Mouse (Mus musculus) cerebellum, adult 11-12 months (tissue): Measurements from ENCODE around the gene Rtkn.

Experiments
- DNase-seq: peaks from one replicate; pipeline ENCODE4 v3.0.0; 2022

Gene Rtkn

DNA sequence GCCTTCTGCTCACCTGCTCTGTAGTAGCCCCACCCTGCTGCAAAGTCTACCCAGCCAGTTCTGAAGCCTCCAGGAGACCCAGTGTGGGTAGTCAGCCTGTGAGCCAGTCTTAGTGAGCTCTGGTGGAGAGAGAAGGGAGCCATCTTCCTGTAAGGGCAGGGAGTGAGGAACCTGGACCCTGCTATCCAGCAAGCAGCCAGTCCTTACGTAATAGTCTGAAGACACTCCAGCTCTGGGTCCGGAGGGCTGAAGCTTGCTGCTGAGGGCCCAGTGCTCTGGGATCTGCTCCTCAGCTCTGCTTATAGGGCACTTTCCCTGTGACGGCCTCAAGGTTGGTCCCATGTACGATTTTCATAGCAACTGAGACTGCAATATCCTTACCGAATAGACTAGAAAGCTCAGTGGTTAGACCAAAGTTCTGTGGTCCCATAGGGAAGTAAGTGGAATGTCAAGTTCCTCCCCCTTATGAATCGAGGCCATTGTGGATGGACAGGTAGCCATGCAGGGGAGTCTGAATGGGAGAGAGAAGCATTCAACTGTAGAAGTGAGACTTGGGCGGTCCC, at the start of gene Rtkn:
Rtkn (plus strand) TSS at position 513 of the 563 bp plus-strand sequence.
- no peak for DNase-seq

DNA sequence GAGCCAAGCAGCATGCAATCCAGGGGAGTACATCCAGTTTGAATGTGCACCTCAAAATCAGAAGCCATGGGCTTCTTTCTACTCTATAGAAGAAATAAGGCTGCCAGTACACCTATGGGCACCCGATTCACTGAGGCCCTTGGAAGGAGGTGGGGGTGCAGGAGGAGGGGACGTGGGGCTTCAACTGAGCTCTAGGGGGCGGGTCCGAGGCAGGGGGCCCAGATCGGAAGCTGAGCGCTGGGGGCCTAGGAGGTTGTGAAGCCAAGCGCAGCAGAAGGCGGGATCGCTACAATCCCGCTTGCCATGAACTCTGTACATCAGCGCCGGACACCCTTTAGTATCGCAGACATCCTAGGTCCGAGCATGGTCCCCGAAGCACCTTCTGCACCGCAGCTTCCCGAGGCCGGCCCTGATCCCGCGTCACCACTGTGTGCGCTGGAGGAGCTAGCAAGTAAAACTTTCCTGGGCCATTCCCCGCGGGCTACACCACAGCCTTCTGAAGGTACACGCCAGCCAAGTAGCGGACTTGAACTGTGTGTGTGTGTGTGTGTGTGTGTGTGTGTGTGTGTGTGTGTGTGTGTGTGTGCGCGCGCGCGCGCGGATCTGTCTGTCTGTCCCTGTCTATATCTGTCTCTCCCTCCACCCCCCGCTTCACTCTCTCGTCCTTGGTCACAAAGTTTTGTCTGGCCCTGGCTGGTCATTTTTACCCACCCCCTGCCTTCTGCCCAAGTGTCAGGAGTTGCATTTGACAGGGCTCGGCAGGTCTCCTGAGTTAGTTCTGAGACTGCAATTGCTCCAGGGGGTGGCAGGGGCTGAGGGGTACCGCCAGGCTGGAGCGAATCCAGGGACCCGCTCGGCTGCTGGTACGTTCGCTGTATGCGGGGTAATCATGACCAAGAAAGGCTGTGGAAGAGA, 48.9 kb upstream of the Rtkn start, which contains the start of gene Lbx2:
Lbx2 (plus strand) TSS at position 247 of the 915 bp plus-strand sequence.
- no peak for DNase-seq

DNA sequence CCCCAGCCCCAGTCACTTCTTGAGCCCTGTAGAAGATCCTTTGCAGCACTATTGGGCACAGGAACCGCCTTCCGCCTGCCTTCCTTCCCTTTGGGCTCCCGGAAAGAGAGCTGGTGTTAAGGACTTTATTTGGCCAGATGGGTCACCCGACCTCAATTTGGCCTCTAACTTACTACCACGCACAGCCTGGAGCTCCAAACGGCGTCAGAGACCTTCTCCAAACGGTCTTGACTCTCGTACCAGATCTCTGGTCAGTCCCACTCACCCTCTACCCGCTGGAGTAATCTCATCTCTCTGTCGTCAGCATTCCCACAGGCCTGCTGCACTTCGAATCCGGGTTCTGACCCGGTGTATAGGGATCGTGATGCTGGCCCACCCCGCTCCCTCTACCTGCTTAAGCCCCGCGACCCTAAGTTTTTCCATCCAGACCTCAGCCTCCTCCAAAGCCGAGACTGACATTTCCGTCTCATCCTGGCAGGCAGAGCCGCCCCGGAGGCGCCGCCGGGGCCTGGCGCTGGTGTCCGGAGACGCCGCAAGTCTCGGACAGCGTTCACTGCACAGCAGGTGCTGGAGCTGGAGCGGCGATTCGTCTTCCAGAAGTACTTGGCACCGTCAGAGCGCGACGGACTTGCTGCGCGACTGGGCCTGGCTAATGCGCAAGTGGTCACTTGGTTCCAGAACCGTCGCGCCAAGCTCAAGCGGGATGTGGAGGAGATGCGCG, 47.9 kb upstream of the Rtkn start:
- DNase-seq: no peak

DNA sequence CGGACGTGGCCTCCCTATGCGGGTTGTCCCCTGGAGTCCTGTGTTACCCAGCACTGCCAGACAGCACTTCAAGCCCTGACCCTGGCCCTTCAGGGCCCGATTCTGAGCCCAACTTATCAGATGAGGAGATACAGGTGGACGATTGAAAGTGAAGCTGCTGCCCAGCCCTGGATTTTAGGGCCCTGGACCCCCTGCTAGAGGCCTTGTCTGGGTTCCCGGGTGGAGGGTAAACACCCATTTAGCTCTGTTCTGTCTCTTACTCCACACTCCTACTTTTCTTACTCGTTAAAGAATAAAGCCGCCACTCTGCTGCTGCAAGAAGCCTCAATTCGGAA, 47.4 kb upstream of the Rtkn start:
- no peak for DNase-seq

DNA sequence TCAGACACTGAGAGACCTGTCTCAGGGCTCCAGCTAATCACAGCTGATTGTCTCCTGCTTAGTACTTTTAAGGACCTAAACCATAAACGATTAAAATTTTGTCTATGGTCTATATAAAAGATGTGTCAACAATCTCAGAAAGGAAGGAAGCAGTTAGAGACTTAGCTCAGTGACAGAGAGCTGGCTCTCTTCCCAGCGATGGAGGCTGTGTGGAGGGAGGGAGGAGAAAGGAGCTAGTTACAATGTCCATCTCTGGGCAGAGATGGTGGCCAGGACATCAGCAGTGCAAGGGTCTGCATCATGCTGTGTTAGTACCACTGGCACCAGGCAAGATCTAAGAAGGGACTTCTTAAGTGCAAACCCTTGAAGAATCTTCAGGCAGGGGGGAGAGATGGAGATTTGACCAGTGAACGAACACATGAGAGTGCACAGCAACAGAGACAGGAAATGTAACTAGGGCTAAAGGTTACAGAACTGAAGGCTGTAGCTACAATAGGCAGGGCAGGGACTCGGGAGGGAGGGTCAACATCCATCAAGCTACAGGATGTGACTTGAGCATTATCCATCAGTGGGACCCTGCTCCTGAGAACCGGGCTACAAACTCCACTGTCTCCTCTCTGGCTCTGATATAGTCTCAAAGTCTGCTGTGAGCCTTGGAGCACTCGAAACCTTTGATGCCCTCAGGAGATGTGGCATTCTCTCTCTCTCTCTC, 42.7 kb upstream of the Rtkn start:
- DNase-seq: no peak

DNA sequence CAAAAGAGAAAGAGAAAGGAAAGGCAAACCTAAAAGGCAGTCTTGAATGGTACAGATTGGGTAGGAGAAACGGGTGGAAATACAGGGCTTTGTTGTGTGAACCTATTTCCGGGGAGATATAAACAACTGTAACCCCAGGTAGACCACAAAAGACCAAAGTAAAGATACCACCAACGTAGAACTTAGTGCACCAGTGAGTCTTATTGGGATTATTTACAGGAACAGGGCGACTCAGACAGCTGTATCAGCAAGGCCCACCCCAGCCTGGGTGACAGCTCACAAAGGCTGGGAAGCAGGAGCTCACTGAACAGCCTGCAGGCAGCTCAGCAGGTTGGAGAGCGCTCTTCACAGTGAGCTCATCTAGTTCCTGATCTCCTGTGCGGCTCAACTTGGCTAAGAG, 39.3 kb upstream of the Rtkn start:
- DNase-seq: no peak

DNA sequence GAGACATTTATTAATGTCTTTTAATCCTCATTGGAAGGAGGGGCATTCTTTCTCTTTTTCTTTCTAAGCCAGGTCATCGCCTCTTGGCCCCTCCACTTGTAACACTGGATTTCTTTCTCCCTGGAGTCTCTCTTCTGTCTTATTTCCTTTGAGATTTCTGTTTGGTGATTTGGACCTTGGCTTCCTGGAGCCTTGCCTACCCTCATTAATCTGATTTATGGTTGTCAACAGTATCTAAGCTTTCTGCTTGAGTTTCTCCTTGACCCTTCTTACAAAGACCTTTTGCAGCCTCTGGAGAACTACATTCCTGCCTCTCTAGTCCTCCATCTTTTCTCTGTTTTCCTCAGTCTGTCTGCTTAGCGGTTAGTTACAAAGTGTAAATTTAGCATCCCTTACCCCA, 36.9 kb upstream of the Rtkn start:
- DNase-seq: no peak

DNA sequence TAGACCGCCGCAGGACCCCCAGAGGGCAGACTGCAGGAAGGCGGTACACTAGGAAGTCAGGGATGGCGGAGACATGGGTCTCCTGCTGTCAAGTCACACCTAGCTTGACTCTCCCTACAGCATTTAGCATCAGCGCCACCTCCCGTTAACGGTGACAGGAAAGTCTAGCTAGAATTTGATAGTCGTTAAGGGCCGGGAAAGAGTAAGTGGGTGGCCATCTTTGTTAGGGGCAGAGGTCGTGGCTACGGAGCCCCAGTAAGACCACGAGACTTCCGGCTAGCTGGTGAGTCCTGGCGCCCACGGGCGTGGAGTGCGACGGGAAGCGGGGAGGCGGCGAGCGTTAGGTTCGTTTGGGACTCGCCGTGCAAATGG, 34.0 kb upstream of the Rtkn start, which contains the start of the genes Ccdc142 and Gm42688:
Ccdc142 (plus strand) TSS at position 286 of the 372 bp plus-strand sequence.
Gm42688 (plus strand) TSS at position 302 of the 372 bp plus-strand sequence.
- DNase-seq: peak; percentile 92

DNA sequence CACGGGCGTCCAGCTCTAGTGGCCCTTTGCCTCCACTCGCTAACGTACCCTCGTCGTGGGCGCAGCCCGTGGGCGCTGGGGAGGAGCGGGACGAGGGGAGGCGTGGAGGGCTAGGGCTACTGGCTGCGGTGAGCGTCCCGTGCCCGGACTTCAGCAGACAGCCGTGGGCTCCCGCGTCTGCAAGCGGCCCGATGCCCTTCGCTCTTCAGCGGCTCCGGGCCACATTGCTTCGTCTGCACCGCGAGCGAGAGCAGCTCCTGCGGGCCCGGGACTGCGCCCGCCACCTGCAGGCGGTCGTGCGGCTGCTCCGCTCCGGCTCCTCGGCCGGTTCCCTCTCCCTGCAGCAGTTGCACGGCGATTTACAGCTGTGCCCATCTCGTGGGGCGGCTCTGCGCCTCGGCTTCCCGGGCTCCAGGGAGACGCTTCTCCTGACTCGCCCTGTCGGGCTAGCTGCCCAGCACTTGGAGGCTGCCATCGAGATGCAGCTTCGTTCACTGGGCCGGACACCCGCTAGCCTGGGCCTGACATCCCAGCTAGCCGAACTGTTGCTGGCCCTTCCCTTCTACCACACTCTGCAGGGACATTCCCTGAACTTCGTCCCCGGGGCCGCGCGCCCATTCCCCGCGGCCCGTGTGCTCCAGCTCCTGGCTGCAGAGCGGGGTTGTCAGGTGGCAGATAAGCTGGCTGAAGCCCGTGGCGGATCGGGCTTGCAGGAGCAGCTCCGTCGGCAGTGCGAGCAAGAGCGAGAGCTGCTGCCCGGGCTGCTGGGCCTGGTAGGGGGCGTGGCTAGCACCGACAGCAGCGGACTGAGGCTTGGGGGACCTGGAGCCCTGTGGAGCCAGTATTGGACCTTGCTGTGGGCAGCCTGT, 33.3 kb upstream of the Rtkn start:
- peak; percentile 63 for DNase-seq

DNA sequence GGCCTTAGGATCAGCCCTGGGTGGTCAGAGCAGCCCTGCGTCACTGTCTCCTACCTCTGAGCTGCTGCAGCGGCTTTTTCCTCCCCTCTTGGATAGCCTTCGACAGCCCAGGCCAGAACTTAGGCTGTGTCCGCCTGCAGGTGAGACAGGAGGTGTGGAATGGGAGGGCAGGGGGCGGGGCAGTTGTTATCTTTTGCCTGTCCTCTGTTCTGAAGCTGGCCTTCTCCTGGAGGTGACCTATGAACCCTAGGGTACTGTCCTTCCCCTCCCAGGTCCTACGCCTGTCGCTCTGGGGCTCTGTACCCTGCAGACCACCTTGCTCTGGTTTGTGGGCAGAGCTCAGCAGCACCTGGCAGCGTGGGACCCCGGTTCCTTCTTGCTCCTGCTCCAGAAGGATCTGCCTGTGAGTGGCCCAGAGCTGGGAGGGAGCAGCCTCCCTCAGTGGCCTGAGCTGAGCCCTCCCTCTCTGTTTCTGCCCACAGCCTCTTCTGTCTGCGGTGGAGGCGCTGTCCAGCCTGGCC, 32.1 kb upstream of the Rtkn start:
- peak; percentile 42 for DNase-seq

DNA sequence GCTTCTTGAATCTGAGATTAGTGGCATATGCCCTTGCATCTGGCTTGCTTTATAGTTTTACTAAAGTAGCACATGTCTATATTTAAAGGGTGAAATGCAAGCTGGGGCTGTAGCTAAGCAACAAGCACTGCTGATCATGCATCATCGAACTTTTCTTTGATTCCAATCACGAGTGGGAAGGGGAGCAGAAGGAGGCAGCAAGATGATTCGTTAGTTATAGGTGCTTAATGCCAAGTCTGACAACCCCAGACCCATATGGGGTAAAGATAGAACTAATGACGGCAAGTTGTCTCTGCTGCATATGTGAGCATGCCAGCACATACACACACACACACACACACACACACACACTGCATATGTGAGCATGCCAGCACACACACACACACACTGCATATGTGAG, 31.1 kb upstream of the Rtkn start:
- no peak for DNase-seq

DNA sequence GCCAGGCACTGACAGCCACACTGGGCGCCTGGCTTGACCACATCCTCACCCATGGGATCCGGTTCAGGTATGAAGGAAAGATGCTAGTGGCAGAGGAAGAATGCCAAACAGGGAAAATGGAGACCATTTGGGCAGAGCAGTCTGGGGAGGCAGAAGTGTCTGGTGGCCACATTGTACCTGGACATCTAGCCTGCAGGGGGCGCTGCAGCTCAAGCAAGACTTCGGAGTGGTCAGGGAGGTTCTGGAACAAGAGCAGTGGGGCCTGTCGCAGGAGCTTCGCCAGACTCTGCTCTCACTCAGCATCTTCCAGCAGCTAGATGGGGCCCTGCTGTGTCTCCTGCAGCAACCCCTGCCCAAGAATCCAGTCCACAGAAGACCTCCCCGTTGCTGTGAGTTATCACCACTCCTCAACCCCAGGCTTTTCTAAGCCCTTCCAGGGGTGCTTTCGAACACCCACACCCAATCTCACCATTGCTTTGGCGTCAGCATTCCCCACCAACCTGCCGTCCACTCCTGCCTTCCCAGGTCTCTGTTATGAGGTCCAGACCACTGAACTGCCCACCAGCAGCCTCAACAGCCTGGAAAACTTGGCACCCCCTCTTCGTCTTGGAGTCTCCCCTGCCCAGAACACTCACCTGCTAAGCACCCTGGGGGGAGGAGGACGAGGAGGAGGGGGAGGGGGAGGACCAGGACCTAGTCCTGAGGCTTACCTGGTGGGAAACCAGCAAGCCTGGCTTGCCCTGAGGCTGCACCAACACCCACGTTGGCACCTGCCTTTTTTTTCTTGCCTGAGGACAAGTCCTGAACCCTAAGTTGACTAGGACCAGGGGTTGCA, 27.5 kb upstream of the Rtkn start:
- DNase-seq: peak; percentile 73

DNA sequence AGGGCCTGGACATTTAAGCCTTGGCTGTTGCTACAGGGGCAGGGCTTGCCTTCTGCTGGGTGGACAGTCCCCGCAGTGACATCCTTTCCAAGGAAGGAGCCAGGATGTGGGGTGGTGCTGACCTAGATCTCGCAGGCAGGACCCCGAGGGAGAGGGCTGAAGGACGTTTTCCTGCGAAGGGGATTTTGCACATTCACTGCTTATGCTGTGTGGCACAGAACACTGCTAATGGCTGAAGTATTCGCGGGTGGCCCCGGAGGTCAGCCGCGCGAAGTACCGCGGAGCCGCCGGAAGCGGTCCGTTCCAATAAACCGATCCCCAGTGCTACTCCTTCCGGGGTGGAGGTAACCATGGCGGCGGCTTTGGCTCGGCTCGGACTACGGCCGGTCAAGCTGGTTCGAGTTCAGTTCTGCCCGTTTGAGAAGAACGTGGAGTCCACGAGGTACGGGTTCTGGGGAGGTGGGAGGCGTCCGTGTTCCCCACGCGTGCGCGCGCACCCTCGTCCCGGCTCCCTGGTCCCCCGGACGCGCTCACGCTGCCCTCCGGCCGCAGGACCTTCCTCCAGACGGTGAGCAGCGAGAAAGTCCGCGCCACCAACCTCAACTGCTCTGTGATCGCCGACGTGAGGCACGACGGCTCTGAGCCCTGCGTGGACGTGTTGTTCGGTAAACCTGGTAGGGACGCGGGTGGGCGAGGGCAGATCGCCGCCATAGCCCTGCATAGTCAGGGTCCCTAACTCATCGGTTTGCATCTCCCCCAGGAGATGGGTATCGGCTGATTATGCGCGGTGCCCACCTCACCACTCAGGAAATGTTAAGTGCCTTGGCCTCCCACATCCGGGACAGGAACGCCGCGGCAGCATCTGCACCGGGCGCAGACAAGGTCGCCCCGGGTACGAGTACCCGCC, 26.2 kb upstream of the Rtkn start, which contains the start of gene Mrpl53:
Mrpl53 (plus strand) TSS at position 279 of the 907 bp plus-strand sequence.
- DNase-seq: peak; percentile 84

DNA sequence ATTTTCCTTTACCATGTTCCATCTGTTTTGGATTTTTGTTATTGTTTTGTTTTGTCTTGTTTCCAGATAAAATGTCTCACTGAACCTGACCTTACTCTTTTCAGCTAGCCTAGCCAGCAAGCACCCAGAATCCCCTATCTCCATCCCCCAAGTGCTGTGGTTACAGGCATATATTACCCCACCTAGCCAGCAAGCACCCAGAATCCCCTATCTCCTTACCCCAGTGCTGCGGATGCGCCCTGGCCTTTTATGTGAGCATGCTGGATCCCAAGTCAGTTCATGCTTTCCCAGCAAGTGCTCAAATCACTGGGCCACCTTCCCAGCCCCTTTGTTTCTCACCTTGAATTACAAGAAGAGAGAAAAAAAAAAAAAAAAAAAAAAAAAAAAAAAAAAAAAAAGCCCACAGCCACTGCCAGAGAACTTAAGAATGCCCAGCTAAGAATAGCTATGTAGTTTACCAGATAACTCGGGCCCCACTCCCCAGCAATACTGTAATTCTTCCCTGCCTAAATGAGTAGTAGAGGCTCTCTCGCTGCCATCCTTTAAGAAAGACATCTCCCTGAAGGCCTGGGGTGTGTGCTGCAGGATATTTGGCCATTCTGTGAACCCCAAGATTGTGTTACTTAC, 23.6 kb upstream of the Rtkn start:
- DNase-seq: no peak

DNA sequence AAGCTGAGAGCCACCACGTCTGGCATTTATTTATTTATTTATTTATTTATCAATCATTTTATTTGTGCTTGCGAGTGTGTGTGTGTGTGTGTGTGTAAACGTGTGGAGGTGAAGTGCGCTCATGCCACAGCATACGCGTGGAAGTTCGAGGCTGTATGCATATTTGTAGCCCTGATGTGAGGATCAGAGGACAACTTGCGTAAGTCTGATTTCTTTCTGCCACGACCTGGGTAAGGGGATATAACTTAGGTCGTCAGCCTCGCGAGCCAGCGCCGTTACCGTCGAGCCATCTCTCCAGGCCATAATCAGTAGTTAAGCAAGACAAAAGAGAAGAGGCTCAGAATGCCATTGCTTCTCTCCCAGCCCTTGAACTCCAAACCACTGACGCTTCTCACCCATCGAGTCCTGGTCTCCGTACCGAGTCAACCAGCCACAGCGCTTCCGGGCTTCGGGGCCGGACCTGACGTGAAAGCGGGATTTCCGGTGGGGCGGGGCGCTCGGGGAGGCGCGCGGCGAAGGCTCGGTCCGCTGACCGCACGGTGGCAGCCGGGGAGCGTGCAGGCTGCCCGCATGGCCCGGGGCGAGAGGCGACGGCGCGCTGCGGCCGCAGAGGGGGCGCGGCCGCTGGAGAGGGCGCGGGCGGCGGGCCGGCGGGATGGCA, 20.1 kb upstream of the Rtkn start, which contains the start of gene Mogs:
Mogs (plus strand) TSS at position 486 of the 661 bp plus-strand sequence.
- peak; percentile 89 for DNase-seq

DNA sequence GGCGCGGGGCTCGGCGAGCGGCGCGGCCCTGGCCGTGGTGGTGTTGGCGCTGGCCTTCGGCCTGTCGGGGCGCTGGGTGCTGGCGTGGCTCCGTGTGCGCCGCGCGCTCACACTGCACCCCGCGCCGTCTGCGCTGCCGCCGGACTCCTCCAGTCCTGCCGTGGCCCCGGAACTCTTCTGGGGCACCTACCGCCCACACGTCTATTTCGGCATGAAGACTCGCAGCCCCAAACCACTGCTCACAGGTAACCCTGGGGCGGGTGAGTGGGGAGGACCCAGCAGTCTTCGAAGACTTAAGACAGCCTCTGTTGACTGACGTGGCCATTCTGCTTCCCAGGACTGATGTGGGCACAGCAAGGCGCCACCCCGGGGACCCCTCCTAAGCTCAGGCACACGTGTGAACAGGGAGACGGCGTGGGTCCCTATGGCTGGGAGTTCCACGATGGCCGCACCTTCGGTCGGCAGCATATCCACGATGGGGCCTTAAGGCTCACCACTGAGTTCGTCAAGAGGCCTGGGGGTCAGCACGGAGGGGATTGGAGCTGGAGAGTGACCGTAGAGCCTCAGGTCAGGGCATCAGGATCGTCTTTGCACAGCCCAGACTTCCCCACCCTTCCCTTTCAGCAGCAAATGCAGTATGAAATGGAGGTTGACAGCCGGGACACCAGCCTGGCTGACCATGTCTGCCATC, 19.4 kb upstream of the Rtkn start:
- DNase-seq: peak; percentile 62

DNA sequence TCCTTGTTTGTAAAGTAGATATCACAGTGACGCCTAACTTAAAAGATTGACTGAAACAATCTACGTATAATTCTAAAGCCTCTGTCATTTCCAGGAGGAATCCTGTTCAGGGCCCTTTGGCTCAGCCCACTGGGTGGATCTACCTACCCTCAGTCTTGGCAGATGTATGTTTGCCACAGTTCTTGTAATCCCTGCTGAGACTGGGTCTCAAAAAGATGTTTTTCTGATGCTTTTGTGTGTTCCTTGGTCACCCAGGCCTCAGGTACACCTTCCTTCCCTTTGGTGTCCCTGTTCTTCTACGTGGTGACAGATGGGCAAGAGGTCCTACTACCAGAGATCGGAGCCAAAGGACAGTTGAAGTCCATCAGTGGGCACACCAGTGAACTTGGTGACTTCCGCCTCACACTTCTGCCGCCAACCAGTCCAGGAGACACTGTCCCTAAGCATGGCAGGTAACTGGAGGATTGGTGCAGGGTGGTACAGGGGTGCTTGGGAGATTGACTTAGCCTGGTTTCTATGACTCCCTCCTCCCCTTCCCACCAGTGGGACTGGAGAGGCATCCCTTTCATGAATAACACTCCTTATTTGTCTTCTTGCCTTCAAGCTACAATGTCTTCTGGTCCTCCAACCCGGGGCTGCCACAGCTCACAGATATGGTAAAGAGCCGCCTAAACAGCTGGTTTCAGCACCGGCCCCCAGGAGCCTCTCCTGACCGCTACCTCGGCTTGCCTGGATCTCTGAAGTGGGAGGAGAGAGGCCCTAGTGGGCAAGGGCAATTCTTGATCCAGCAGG, 18.7 kb upstream of the Rtkn start:
- no peak for DNase-seq
